Mouse (Mus musculus) cortical plate, adult 2 months (tissue): ENCODE data around the gene Spata5.

Source experiments
- CTCF ChIP-seq: fragments of 200-500 bp; IDR thresholded peaks from 2 replicates; pipeline ENCODE4 v1.5.1; 2011; ENCODE audit warnings: mild to moderate bottlenecking, control low read depth, low read length; ENCODE audit not compliant: insufficient read depth; ENCODE audit errors: extremely low read depth
- POLR2A ChIP-seq: fragments of 200-500 bp; IDR thresholded peaks from 2 replicates; pipeline ENCODE4 v1.6.1; 2011; ENCODE audit warnings: mild to moderate bottlenecking, low read length, control low read depth; ENCODE audit not compliant: insufficient read depth; ENCODE audit errors: extremely low read depth

DNA sequence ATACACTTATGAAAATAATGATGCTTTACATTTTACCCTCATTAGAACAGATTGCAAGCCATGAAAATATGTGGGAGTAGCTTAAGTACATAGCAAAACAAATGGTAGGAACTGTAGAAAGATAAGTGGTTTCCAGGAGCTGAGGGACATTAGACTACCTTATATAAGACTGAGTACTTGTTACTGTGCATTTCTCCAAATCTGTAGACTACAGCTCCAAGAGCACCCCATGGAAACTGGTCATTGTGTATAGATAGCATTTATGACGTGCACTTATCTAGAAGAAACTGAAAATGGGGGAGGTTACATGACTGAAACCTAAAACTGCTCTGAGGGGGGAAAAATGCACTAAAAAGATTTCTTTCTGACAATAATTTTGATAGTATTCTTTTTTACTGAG lies 63.0 kb downstream of the Spata5 start:
- TF ChIP-seq CTCF (no peak), POLR2A (no peak)
